Mouse (Mus musculus): ENCODE measurements around the gene Immt. TPM values are rescaled to one million over a fixed set of nuclear protein-coding genes. Genes with fewer than 3 reads are reported as not detected.
A peak's percentile ranks its signal among the peaks of the same experiment; 100 is the strongest.
"Not testable (repeated sequence)": the region's sequence is repeated elsewhere in the genome, so short reads cannot be mapped to it uniquely, and the experiment has no call there.

Gene Immt
- polyA plus RNA-seq, 1 experiment from 2014 or later: 170 TPM

- WGBS: 87% methylated on average over 4 of the region's 4 CpGs
- H3K4me1 ChIP-seq (replicated peaks; ENCODE audit: control insufficient read depth, insufficient read depth, low read length): no peaks in the 10 kb centered on the region
- no peak overlapping the region for H3K9ac ChIP-seq (ENCODE audit: low read length)
- H3K27ac ChIP-seq (ENCODE audit: low read length): no peak overlapping the region
- H3K9me3 ChIP-seq (ENCODE audit: control insufficient read depth, low read length): no peaks in the 10 kb centered on the region
- no peaks in the 10 kb centered on the region for H3K27me3 ChIP-seq (ENCODE audit: control insufficient read depth, insufficient read depth, low read depth, low read length)
- no peak overlapping the region for H3K4me2 ChIP-seq (ENCODE audit: low read depth, low read length)
- H3K4me3 ChIP-seq (ENCODE audit: low read length): no peak overlapping the region
- H3K36me3 ChIP-seq (ENCODE audit: control insufficient read depth, insufficient read depth, low read length): peaks cover 58% of the 10 kb centered on the region
- ATAC-seq (ENCODE audit: low read depth): no peak
These were observed 62.1 kb downstream of the Immt start for GRCm38 (mm10) chr6:71893263-71893662.

- H3K9ac ChIP-seq (ENCODE audit: low read length): peak overlapping the region; percentile 70
- H3K4me1 ChIP-seq (replicated peaks; ENCODE audit: control insufficient read depth, insufficient read depth, low read length): peaks cover 8% of the 10 kb centered on the region
- 4% methylated on average over 4 of the region's 4 CpGs for WGBS
- H3K27me3 ChIP-seq (ENCODE audit: control insufficient read depth, insufficient read depth, low read depth, low read length): no peaks in the 10 kb centered on the region
- no peak overlapping the region for H3K27ac ChIP-seq (ENCODE audit: low read length)
- H3K9me3 ChIP-seq (ENCODE audit: control insufficient read depth, low read length): no peaks in the 10 kb centered on the region
- ATAC-seq (ENCODE audit: low read depth): no peak
- H3K4me3 ChIP-seq (ENCODE audit: low read length): peak overlapping the region; percentile 80
- peaks cover 19% of the 10 kb centered on the region for H3K36me3 ChIP-seq (ENCODE audit: control insufficient read depth, insufficient read depth, low read length)
- peak overlapping the region; percentile 73 for H3K4me2 ChIP-seq (ENCODE audit: low read depth, low read length)
These were observed 76.6 kb downstream of the Immt start for GRCm38 (mm10) chr6:71907702-71908235.

- Histone ChIP-seq H3K9me3 (ENCODE audit: control insufficient read depth, low read length) (no peaks in the 10 kb centered on the region), H3K4me3 (ENCODE audit: low read length) (peak within 1 kb of the TSS; percentile 80), H3K36me3 (ENCODE audit: control insufficient read depth, insufficient read depth, low read length) (peaks cover 14% of the 10 kb centered on the region), H3K4me2 (ENCODE audit: low read depth, low read length) (peak within 1 kb of the TSS; percentile 73), H3K4me1 (replicated peaks; ENCODE audit: control insufficient read depth, insufficient read depth, low read length) (peaks cover 8% of the 10 kb centered on the region), H3K9ac (ENCODE audit: low read length) (peak within 1 kb of the TSS; percentile 70), H3K27me3 (ENCODE audit: control insufficient read depth, insufficient read depth, low read depth, low read length) (no peaks in the 10 kb centered on the region), H3K27ac (ENCODE audit: low read length) (peak within 1 kb of the TSS; percentile 77)
- under 1% methylated on average over 57 of the region's 58 CpGs for WGBS
- peak; percentile 93 for ATAC-seq (ENCODE audit: low read depth)
These were observed 77.6 kb downstream of the Immt start, which contains the start of the genes Ptcd3 and Polr1a for GRCm38 (mm10) chr6:71908481-71909381. Gene Ptcd3, minus strand, starts transcription at chr6:71908750. Gene Polr1a, plus strand, starts transcription at chr6:71909053.

GRCm38 (mm10) chr6:71909384-71909783 is 78.3 kb downstream of the Immt start:
- 15% methylated on average over 10 of the region's 10 CpGs for WGBS
- Histone ChIP-seq H3K4me2 (ENCODE audit: low read depth, low read length) (peak overlapping the region; percentile 57), H3K9ac (ENCODE audit: low read length) (peak overlapping the region; percentile 70), H3K27ac (ENCODE audit: low read length) (no peak overlapping the region; the same call in 1 of the 2 replicates), H3K36me3 (ENCODE audit: control insufficient read depth, insufficient read depth, low read length) (peaks cover 9% of the 10 kb centered on the region; the same call in 1 of the 2 replicates), H3K4me1 (replicated peaks; ENCODE audit: control insufficient read depth, insufficient read depth, low read length) (peaks cover 8% of the 10 kb centered on the region), H3K4me3 (ENCODE audit: low read length) (peak overlapping the region; percentile 80), H3K9me3 (ENCODE audit: control insufficient read depth, low read length) (no peaks in the 10 kb centered on the region), H3K27me3 (ENCODE audit: control insufficient read depth, insufficient read depth, low read depth, low read length) (no peaks in the 10 kb centered on the region)
- 0 out of 2 replicates have a peak, but pooled peaks have one; percentile 14 for ATAC-seq (ENCODE audit: low read depth)

DNA sequence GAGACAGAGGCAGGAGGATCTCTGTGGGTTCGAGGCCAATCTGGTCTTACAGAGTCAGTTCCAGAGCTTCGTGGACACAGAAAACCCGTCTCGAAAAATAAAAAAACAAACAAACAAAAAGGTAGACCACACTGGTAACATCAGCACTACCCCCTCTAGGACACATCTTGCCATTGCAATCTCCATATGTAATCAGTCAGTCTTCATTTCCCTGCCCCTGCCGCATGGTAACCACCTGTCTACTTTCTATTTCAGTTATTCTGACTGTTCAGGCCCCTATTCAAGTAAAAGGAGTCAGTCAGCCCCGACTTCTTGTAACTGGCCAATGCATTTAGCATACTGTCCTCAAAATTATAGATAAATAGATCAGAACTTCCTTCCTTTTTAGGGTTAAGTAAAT is 78.7 kb downstream of the Immt start:
- no peak overlapping the region for H3K27ac ChIP-seq (ENCODE audit: low read length)
- H3K4me3 ChIP-seq (ENCODE audit: low read length): peak overlapping the region; percentile 80
- no peaks in the 10 kb centered on the region for H3K27me3 ChIP-seq (ENCODE audit: control insufficient read depth, insufficient read depth, low read depth, low read length)
- no peak overlapping the region; the same call in 1 of the 2 replicates for H3K9ac ChIP-seq (ENCODE audit: low read length)
- WGBS: 66% methylated on average over 6 of the region's 6 CpGs
- ATAC-seq (ENCODE audit: low read depth): no peak
- peaks cover 5% of the 10 kb centered on the region; the same call in 1 of the 2 replicates for H3K36me3 ChIP-seq (ENCODE audit: control insufficient read depth, insufficient read depth, low read length)
- H3K9me3 ChIP-seq (ENCODE audit: control insufficient read depth, low read length): no peaks in the 10 kb centered on the region
- H3K4me2 ChIP-seq (ENCODE audit: low read depth, low read length): peak overlapping the region; percentile 57
- H3K4me1 ChIP-seq (replicated peaks; ENCODE audit: control insufficient read depth, insufficient read depth, low read length): peaks cover 8% of the 10 kb centered on the region

DNA sequence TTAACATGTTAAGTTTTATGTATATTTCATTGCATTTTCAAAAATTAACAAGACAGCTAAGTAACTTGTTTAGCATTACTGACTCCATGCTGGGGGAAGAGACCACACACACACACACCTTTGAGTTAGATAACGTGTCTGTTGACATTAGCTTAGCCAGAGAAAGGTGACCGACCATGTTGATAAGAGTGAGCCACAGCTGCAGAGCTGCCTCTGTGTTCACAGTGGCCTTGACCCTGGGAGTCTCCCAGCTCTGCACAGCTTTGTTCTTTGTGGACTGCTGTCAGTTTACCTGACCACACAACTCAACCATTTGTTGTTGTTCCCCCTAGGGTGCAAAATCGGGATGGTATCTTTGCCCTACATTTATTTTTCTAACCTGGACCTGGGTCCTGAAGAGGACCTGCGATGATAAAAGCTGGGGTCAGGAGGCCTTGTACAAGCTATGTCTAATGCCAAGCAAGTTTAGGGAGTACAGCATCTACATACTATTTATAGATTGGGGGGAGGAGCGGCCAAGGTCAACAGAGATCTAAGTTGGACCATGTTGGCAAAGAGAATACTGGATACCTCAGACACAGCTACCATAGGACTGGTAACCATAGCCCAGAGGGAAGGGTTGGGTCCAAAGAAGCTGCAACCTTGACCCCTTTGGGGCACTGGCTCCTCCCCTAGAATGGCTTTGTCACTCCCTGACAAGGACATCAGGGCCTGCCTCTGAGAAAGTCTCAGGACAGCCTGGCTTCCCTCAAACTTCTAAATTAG is 80.7 kb downstream of the Immt start:
- no peak overlapping the region for H3K4me2 ChIP-seq (ENCODE audit: low read depth, low read length)
- peaks cover 8% of the 10 kb centered on the region for H3K4me1 ChIP-seq (replicated peaks; ENCODE audit: control insufficient read depth, insufficient read depth, low read length)
- 50% methylated on average over 5 of the region's 5 CpGs for WGBS
- no peaks in the 10 kb centered on the region for H3K9me3 ChIP-seq (ENCODE audit: control insufficient read depth, low read length)
- H3K4me3 ChIP-seq (ENCODE audit: low read length): no peak overlapping the region
- no peak for ATAC-seq (ENCODE audit: low read depth)
- 0 out of 2 replicates have a peak, but pooled peaks cover 2% of the 10 kb centered on the region for H3K36me3 ChIP-seq (ENCODE audit: control insufficient read depth, insufficient read depth, low read length)
- H3K9ac ChIP-seq (ENCODE audit: low read length): no peak overlapping the region
- H3K27me3 ChIP-seq (ENCODE audit: control insufficient read depth, insufficient read depth, low read depth, low read length): no peaks in the 10 kb centered on the region
- H3K27ac ChIP-seq (ENCODE audit: low read length): no peak overlapping the region

DNA sequence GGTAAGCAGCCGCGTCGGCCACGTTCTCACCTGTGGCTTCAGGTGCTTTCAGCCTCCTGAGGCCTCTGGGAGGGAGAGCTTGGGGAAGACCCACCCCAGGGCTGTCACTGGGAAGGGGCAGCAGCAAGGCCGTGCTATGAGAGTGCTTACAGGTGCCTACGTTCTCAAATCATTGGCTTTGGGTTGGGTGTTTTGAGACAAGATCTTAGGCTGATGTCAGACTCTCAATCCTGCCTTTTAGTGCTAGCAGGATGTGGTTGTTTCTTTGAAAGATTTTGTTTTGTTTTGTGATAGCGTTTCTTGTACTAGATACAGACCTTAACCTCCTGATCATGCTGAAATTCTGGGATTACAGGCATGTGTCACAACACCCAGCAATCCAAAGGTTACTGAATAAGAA is 89.6 kb downstream of the Immt start:
- Histone ChIP-seq H3K9ac (ENCODE audit: low read length) (no peak overlapping the region), H3K36me3 (ENCODE audit: control insufficient read depth, insufficient read depth, low read length) (peaks cover 36% of the 10 kb centered on the region), H3K4me2 (ENCODE audit: low read depth, low read length) (no peak overlapping the region), H3K4me3 (ENCODE audit: low read length) (no peak overlapping the region), H3K27me3 (ENCODE audit: control insufficient read depth, insufficient read depth, low read depth, low read length) (no peaks in the 10 kb centered on the region), H3K9me3 (ENCODE audit: control insufficient read depth, low read length) (no peaks in the 10 kb centered on the region), H3K27ac (ENCODE audit: low read length) (no peak overlapping the region), H3K4me1 (replicated peaks; ENCODE audit: control insufficient read depth, insufficient read depth, low read length) (no peaks in the 10 kb centered on the region)
- ATAC-seq (ENCODE audit: low read depth): no peak
- 92% methylated on average over 7 of the region's 7 CpGs for WGBS

- not testable (repeated sequence) for H3K4me2 ChIP-seq (ENCODE audit: low read depth, low read length); H3K27ac ChIP-seq (ENCODE audit: low read length); H3K27me3 ChIP-seq (ENCODE audit: control insufficient read depth, insufficient read depth, low read depth, low read length); H3K4me1 ChIP-seq (replicated peaks; ENCODE audit: control insufficient read depth, insufficient read depth, low read length); H3K4me3 ChIP-seq (ENCODE audit: low read length); ATAC-seq (ENCODE audit: low read depth); H3K9ac ChIP-seq (ENCODE audit: low read length); H3K9me3 ChIP-seq (ENCODE audit: control insufficient read depth, low read length)
- peaks cover 42% of the 10 kb centered on the region for H3K36me3 ChIP-seq (ENCODE audit: control insufficient read depth, insufficient read depth, low read length)
- WGBS: 83% methylated on average over 5 of the region's 5 CpGs
These were observed 94.1 kb downstream of the Immt start for GRCm38 (mm10) chr6:71925233-71925632.
